Mouse (Mus musculus) brain, embryonic 14.5 days (tissue): ENCODE measurements around the gene Thada.

Experiments used
- CTCF ChIP-seq: fragments of 200-500 bp; IDR thresholded peaks from 2 replicates; pipeline ENCODE4 v1.5.1; 2012; ENCODE audit warnings: inconsistent platforms, mild to moderate bottlenecking, moderate library complexity, borderline replicate concordance; ENCODE audit not compliant: insufficient read depth, insufficient read length; ENCODE audit errors: extremely low read depth
- POLR2A ChIP-seq: fragments of 200-500 bp; IDR thresholded peaks from 2 replicates; pipeline ENCODE4 v1.6.1; 2012; ENCODE audit warnings: mild to moderate bottlenecking, inconsistent platforms, borderline replicate concordance; ENCODE audit not compliant: poor library complexity, insufficient read depth, insufficient read length, severe bottlenecking; ENCODE audit errors: extremely low read depth

DNA sequence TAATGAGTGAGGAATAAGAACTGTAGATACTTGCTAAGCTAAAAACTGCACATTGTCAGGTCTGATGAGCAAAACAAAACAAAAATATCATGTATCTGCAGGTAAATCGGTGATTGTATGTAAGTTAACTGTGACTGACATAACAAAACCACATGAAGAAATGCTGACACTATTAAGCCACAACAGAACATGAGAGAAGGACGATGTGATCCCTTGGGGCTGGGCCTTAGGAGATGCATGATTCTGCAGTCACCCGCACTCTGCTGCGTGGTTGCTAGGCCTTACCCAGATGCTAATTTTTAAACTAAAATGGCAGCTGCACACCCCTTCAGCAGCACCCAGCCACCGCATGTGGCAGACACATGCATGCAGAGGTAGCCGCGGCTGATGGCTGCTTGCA is 151.7 kb downstream of the Thada start:
- no peak for TF ChIP-seq POLR2A
- TF ChIP-seq CTCF = no peak
